Mouse (Mus musculus): Measurements from ENCODE around the gene Hsf5.

The Hsf5 gene

DNA sequence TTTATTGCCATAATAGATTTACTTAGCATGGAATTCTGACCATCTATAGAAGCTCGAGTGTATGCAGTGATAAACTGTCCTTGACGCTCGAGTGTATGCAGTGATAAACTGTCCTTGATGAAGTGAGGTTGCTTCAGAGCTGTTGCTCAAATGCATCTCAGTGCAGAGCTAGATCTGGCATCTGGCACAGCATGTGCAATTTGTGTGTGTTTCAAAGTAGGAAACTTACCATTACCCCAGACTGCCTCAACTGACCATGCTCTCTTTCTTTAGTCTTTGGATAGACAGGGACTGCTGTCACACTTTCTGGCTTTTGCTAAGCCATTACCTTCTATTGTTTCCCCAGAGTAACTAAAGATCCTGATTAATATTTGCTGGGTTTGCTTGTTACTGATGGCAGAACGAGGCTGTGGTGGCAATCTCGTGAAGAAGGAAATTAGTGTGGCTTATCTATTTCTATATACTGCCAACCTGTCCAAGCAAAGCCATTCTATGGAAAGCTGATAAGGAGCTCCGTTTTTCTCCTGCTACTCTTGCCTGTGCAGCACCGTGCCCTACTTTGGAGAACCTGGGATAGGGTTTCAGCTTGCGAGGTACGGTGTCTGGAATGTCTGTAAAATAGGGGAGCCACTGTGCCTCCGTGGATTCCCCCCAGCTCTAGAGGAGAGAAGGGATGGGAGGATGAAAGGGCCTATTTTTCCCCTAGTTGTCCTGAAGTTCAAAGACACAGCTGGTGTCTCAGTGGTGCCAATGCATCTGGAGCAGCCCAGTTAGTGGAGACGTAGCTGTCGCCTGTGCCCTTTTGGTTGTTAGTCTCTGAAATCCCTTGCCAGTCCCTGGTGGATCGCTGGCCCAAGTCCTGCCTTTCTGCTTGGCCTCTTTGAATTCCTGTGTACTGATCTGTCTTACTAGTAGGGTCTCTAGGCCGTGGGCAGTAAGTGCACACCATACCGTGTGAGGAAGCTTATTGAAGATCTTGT is 70.6 kb downstream of the Hsf5 start:
- DNase-seq (ENCODE audit: low spot score in 2 of 2) = no peak

GRCm38 (mm10) chr11:87688478-87689203 is 71.7 kb downstream of the Hsf5 start:
- DNase-seq (ENCODE audit: low spot score in 2 of 2) = no peak

DNA sequence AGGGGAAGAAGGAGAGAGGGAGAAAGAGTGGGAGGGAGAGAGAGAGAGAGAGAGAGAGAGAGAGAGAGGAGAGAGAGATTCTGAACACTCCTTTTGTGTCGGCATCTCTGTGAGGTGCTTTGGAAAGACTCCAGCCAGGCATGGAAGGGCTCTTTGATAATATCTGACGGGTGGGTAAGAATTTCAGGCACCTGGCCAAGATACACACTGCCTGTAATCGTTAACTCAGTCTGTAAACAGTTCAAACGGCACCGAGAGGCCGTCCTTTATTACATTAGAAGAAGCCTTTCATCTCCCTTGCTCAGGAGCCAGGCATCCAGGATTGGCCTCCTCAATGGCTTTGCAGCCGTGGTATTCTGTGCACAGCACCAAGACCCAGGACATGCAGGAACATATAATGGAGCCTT is 72.4 kb downstream of the Hsf5 start:
- no peak for DNase-seq (ENCODE audit: low spot score in 2 of 2)

DNA sequence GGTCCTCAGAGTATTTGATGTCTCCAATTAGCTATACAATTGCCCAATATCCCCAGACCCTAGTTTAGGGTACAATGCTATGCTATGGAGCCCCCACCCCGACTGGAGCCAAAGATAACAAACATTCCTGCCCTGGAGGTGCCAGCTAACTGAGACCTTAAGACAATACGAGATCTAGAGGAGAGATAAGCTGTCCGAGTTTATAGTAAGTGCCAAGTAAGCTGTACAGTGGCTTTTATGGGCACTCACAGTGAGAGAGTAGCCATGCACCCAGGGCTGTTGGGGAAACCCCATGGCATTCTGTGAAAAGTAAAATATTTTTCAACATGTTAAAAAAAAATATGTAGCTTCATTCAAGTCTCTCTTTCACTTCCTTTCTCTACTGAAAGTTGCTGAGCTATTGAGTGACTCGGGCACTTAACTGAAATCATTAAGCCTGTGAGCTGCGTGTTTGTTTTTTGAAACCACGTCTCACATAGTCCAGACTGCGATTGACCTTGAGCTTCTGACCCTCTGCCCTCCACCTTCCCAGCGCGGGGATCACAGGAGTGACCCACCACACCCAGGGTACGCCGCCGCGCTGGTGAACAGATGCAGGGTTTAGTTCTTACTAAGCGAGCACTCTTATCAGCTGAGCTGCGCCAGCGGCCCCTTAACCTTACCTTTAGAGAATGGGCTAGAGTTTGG is 73.2 kb downstream of the Hsf5 start:
- DNase-seq (ENCODE audit: low spot score in 2 of 2) = peak; percentile 20

GRCm38 (mm10) chr11:87697131-87697682 is 80.2 kb downstream of the Hsf5 start:
- DNase-seq (ENCODE audit: low spot score in 2 of 2) = no peak

DNA sequence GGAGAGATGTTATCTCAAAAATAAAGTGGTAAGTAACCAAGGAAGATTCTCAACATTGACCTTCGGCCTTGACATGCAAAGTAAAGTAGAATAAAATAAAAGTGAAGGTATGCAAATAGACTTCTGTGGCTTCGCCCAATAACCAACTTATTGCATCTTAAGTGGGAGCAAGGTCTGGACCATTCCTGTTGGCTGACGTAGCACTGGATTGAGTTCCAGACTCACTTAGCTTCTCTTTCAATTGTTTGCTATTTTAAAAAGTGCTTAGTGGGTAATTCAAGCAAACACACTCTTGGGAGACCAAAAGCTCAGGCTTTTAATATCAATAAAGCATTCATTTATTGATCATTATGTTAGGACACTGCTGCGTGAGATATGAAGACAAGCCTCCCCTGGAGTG is 81.2 kb downstream of the Hsf5 start:
- no peak for DNase-seq (ENCODE audit: low spot score in 2 of 2)

DNA sequence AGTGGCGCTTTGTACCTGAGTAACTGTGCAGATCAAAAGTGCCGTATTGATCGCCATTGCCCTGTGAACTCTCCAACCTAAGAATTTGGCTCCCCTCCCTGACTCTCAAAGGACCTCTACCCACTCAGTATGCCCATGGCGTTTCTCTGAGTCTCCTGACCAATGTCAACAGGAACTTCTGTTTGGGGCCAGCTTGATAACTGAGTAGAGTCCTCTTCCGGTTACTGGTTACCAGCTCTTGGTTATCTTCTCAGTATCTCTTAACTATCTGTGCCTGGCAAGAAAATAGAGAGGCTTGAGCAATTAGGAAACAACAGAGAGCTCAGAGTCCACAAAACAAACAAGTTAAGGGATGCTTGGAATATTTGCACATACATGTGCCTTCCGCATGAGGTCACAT is 84.1 kb downstream of the Hsf5 start:
- no peak for DNase-seq (ENCODE audit: low spot score in 2 of 2)

DNA sequence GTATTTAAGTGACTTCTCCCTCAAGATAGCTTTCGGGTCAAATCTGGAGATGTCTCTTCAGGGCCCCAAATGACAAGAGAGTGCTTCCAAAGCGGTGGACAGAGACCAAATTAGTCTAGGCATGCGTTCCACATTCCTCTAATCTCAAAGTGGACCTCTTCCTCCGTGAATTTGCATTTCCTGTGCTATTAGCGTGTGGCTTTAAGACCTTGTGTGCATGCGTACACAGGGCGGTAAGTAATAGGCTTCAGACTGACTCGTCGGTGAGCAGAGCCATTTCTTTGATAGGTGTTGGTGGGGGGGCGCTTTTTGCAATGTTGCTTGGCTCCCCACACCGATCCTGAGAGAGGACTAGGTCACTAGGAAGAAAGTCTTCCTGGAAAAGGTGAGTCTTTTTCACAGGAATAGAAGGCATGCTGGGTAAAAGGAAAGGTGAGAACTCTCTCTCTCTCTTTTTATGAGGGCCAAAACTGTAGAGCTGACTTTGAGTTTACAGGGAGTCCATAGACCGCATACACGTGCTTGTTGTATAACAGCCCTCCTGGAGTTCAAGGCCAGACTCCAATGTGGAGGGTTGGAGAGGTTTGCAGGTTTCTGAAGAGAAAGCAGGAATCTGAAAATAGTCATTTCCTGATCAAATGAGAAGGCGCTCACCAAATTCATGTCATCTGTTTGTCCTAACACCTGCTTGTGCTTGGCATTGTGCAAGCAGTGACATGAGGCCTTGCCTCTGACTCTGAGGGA is 85.1 kb downstream of the Hsf5 start:
- no peak for DNase-seq (ENCODE audit: low spot score in 2 of 2)

DNA sequence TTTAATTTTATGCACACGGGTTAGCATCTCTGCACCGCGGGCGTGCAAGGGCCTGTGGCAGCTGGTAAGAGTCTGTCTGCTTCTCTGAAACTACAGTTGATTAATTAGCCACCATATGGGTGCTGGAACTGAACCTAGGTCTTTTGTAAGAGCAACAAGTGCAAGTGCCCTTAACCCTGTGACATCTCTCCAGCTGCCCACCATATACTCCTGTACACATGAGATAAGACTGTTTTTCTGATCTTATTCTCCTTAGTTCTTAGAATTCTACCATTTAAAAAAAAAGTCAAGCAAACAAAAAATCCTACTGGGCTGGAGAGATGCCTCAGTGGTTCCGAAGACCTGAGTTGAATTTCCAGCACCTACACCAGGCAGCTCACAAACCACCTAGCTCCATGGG is 86.7 kb downstream of the Hsf5 start:
- DNase-seq (ENCODE audit: low spot score in 2 of 2) = no peak

DNA sequence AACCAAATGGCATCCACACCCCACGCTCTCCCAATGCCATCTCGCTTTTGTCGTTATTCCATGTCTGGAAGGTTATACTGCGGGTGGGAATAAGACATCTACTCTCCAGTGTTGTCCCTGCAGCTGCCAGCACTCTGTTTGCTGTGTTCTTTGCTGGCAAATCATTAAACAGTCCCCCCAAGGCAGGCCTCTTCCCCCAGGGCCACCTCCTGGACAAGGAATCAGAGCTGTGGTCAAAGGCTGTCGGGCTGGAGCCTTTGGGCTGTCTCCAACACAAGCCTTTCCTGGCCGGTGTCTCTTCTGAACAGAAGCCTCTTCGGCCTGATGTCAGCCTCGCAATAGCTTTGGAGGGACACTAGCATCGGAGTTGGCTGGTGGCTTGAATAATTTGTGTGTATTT is 87.3 kb downstream of the Hsf5 start:
- DNase-seq (ENCODE audit: low spot score in 2 of 2) = no peak

- no peak for DNase-seq (ENCODE audit: low spot score in 2 of 2)
Observed at GRCm38 (mm10) chr11:87707570-87707969, 90.6 kb downstream of the Hsf5 start.

- no peak for DNase-seq (ENCODE audit: low spot score in 2 of 2)
Observed at GRCm38 (mm10) chr11:87708979-87709378, 92.0 kb downstream of the Hsf5 start.

All from spleen, postnatal 36 days (tissue).